Mouse (Mus musculus) CH12.LX (cell line): ENCODE measurements at regions not wholly inside any gene's neighbourhood (a gene's known extent, or its start where the extent isn't known, plus 50 kb on each side); places are given as distances from the start of the nearest gene placed in this dataset.

ENCODE experiments used
- DNase-seq: peaks from one replicate; pipeline ENCODE4 v3.0.0-alpha.2; 2013; ENCODE audit errors: extremely low read depth
- H3K27ac ChIP-seq: 2 replicates; pipeline ENCODE4 v1.5.1; 2012; ENCODE audit warnings: low read depth, mild to moderate bottlenecking, control low read depth, moderate library complexity; ENCODE audit not compliant: insufficient read depth
- H3K27me3 ChIP-seq: replicated peaks from 2 replicates; pipeline ENCODE3; 2012; ENCODE audit warnings: inconsistent platforms
- H3K36me3 ChIP-seq, 2 experiments: replicated peaks in 1 of 2; 2 replicates each; pipeline versions ENCODE3 to v1.6.1; 2012; ENCODE audit warnings: inconsistent platforms in 1 of 2, low read length in 1 of 2, mild to moderate bottlenecking in 1 of 2, mixed read lengths in 1 of 2, moderate library complexity in 1 of 2; ENCODE audit not compliant: control insufficient read depth in 1 of 2, insufficient read depth in 1 of 2
- H3K4me1 ChIP-seq, 2 experiments: 2 replicates each; pipeline ENCODE4 v1.6.1; 2012; ENCODE audit warnings: inconsistent platforms in 1 of 2, moderate library complexity in 1 of 2; ENCODE audit not compliant: insufficient read depth in 2 of 2, control insufficient read depth in 1 of 2
- H3K4me2 ChIP-seq: 2 replicates; pipeline ENCODE4 v1.6.1; 2012; ENCODE audit warnings: low read depth, mild to moderate bottlenecking, control low read depth; ENCODE audit not compliant: poor library complexity, insufficient read depth, severe bottlenecking
- H3K4me3 ChIP-seq, 3 experiments: fragments of 150-350 bp in 1 of 3; sonication (generic) in 1 of 3; replicated peaks in 1 of 3; 2 replicates each; pipeline versions ENCODE3 to v1.5.1; 2011 to 2012; ENCODE audit warnings: low read depth in 2 of 3, low read length in 2 of 3, mild to moderate bottlenecking in 2 of 3, moderate library complexity in 2 of 3, control low read depth in 1 of 3, improper control_type of control experiment in 1 of 3, inconsistent platforms in 1 of 3, mixed read lengths in 1 of 3; ENCODE audit not compliant: poor library complexity in 1 of 3
- H3K79me2 ChIP-seq: replicated peaks from 2 replicates; pipeline ENCODE4 v1.6.1; 2012; ENCODE audit warnings: mild to moderate bottlenecking, moderate library complexity; ENCODE audit not compliant: control insufficient read depth, poor library complexity, insufficient read depth, severe bottlenecking; ENCODE audit errors: extremely low read depth
- H3K9ac ChIP-seq: 2 replicates; pipeline ENCODE4 v1.6.1; 2012; ENCODE audit warnings: low read depth, mild to moderate bottlenecking, control low read depth, moderate library complexity; ENCODE audit not compliant: insufficient read depth
- H3K9me3 ChIP-seq: replicated peaks from 2 replicates; pipeline ENCODE3; 2012; ENCODE audit warnings: low read length, inconsistent platforms, mixed read lengths
- BHLHE40 ChIP-seq: IDR thresholded peaks from 2 replicates; pipeline ENCODE4 v1.6.1; 2011; ENCODE audit warnings: mild to moderate bottlenecking, low read depth, low read length, improper control_type of control experiment
- CHD1 ChIP-seq: IDR thresholded peaks from 2 replicates; pipeline ENCODE4 v1.6.1; 2012; ENCODE audit warnings: low read depth, low read length, improper control_type of control experiment, inconsistent platforms
- EP300 ChIP-seq: IDR thresholded peaks from 2 replicates; pipeline ENCODE4 v1.6.1; 2011; ENCODE audit warnings: low read length, improper control_type of control experiment
- HCFC1 ChIP-seq: IDR thresholded peaks from 2 replicates; pipeline ENCODE4 v1.6.1; 2012; ENCODE audit warnings: low read depth, mild to moderate bottlenecking, inconsistent platforms, low read length, improper control_type of control experiment
- JUN ChIP-seq: IDR thresholded peaks from 2 replicates; pipeline ENCODE4 v1.6.1; 2011; ENCODE audit warnings: low read depth, mild to moderate bottlenecking, low read length, improper control_type of control experiment, moderate library complexity; ENCODE audit not compliant: insufficient read depth
- KAT2A ChIP-seq: IDR thresholded peaks from 2 replicates; pipeline ENCODE4 v1.6.1; 2012; ENCODE audit warnings: low read length, improper control_type of control experiment, inconsistent platforms; ENCODE audit not compliant: insufficient replicate concordance
- MAFK ChIP-seq: IDR thresholded peaks from 2 replicates; pipeline ENCODE4 v1.6.1; 2011; ENCODE audit warnings: low read length, improper control_type of control experiment; ENCODE audit not compliant: insufficient replicate concordance
- MAX ChIP-seq: IDR thresholded peaks from 2 replicates; pipeline ENCODE4 v1.6.1; 2011; ENCODE audit warnings: low read length, improper control_type of control experiment
- MAZ ChIP-seq: IDR thresholded peaks from 2 replicates; pipeline ENCODE4 v1.6.1; 2012; ENCODE audit warnings: low read depth, mild to moderate bottlenecking, inconsistent platforms, low read length, improper control_type of control experiment, moderate library complexity
- MEF2A ChIP-seq: IDR thresholded peaks from 2 replicates; pipeline ENCODE4 v1.6.1; 2014; ENCODE audit warnings: low read depth, mild to moderate bottlenecking, inconsistent platforms, low read length, improper control_type of control experiment, borderline replicate concordance
- MXI1 ChIP-seq: IDR thresholded peaks from 2 replicates; pipeline ENCODE4 v1.6.1; 2011; ENCODE audit warnings: mild to moderate bottlenecking, low read depth, low read length, improper control_type of control experiment
- NELFE ChIP-seq: IDR thresholded peaks from 2 replicates; pipeline ENCODE4 v1.6.1; 2011; ENCODE audit warnings: low read depth, low read length, improper control_type of control experiment
- NRF1 ChIP-seq: IDR thresholded peaks from 2 replicates; pipeline ENCODE4 v1.6.1; 2014; ENCODE audit warnings: low read depth, mild to moderate bottlenecking, inconsistent platforms, low read length, improper control_type of control experiment, moderate library complexity
- PAX5 ChIP-seq: IDR thresholded peaks from 2 replicates; pipeline ENCODE4 v1.6.1; 2012; ENCODE audit warnings: low read length, inconsistent platforms, mixed read lengths
- POLR2A ChIP-seq: IDR thresholded peaks from 2 replicates; pipeline ENCODE4 v1.6.1; 2011; ENCODE audit warnings: low read depth, mild to moderate bottlenecking, improper control_type of control experiment, low read length
- POLR2AphosphoS2 ChIP-seq: IDR thresholded peaks from 2 replicates; pipeline ENCODE4 v1.6.1; 2011; ENCODE audit warnings: low read depth, low read length, improper control_type of control experiment
- RAD21 ChIP-seq: IDR thresholded peaks from 2 replicates; pipeline ENCODE4 v1.6.1; 2011; ENCODE audit warnings: low read depth, mild to moderate bottlenecking, low read length, improper control_type of control experiment, moderate library complexity
- RCOR1 ChIP-seq: conservative IDR thresholded peaks from 2 replicates; pipeline ENCODE4 v1.6.1; 2012; ENCODE audit warnings: low read depth, mild to moderate bottlenecking, inconsistent platforms, low read length, improper control_type of control experiment
- SMC3 ChIP-seq: IDR thresholded peaks from 2 replicates; pipeline ENCODE4 v1.6.1; 2011; ENCODE audit warnings: low read depth, low read length, improper control_type of control experiment
- TBP ChIP-seq: conservative IDR thresholded peaks from 2 replicates; pipeline ENCODE4 v1.6.1; 2011; ENCODE audit warnings: low read depth, low read length, improper control_type of control experiment
- USF1 ChIP-seq: IDR thresholded peaks from 2 replicates; pipeline ENCODE4 v1.6.1; 2014; ENCODE audit warnings: low read depth, mild to moderate bottlenecking, inconsistent platforms, low read length, improper control_type of control experiment
- ZKSCAN1 ChIP-seq: IDR thresholded peaks from 2 replicates; pipeline ENCODE4 v1.6.1; 2012; ENCODE audit warnings: low read depth, inconsistent platforms, low read length, improper control_type of control experiment, borderline replicate concordance
- ZMIZ1 ChIP-seq: IDR thresholded peaks from 2 replicates; pipeline ENCODE4 v1.6.1; 2012; ENCODE audit warnings: low read depth, mild to moderate bottlenecking, inconsistent platforms, low read length, improper control_type of control experiment
- dilution Hi-C: fragments of 300-500 bp; cut with MboI; formaldehyde crosslinking; loops from 2 replicates; pipeline ENCODE4 v1.14.3; 2020; ENCODE audit warnings: low sequenced_read_pairs; ENCODE audit not compliant: extremely low pct_unique_long_range_greater_than_20kb, extremely low pct_ligation_motif_present
- in situ Hi-C: fragments of 300-500 bp; cut with MboI; formaldehyde crosslinking; loops from 3 replicates; pipeline ENCODE4 v1.14.3; 2019; ENCODE audit warnings: low sequenced_read_pairs, low pct_ligation_motif_present, low pct_unique_long_range_greater_than_20kb, mixed read lengths

DNA sequence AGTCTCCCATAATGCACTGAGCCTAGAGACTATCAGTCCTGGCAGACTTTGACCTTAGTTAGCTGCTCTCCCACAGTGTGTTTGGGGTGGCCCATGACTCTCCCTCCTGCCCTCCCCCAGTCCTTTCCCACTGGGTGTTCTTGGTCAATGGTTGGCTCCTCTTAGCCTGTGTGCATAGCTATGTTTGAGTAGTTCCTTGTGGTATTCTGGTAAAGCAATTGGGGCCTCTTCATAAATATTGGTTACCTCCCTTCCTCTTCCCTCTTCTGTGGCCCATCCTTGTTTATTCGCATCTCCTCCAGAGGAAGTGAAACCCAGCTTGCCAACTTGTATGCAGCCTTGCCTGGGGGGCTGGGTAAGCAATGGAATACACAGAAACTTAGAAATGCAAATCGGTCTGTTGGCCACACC is 74.0 kb downstream of the Zfp706 start (continued):
- peak; percentile 80; the same call in 1 of the 2 replicates for TF ChIP-seq RCOR1
- TF ChIP-seq RAD21: peak; percentile 12
- no peak for TF ChIP-seq NELFE
- peak; percentile 97 for TF ChIP-seq EP300
- peak; percentile 88 for TF ChIP-seq MAZ
- TF ChIP-seq POLR2AphosphoS2: no peak
- peak; percentile 74 for TF ChIP-seq MAFK
- peak; percentile 83 for TF ChIP-seq MEF2A
- no peak for TF ChIP-seq NRF1
- TF ChIP-seq, all 38 proteins: peak for 19

DNA sequence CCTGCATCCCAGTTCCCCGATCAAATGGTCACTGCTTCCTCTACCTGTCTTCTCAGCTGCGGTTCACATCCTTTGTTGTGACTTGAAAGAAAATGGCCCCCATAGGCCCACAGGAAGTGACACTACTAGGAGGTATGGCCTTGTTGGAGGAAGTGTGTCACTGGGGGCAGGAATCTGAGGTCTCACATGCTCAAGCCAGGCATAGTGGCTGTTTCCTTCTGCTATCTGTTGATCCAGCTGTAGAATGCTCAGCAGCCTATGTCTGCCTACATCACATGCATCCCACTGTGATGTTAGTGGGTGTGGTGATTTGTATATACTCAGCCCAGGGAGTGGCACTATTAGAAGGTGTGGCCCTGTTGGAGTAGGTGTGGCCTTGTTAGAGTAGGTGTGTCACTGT is 76.1 kb downstream of the Zfp706 start:
- H3K4me1 ChIP-seq: peaks cover 34 to 83% of the 10 kb centered on the region in 2 experiments
- H3K4me2 ChIP-seq: no peak overlapping the region
- H3K79me2 ChIP-seq: no peaks in the 10 kb centered on the region
- no peaks in the 10 kb centered on the region for H3K27me3 ChIP-seq
- H3K27ac ChIP-seq: no peak overlapping the region
- dilution Hi-C loops: no loop called here
- in situ Hi-C loops: loop anchor here (5.0 kb wide), 1 partner anchor 36 kb away; no protein-coding TSS in a partner anchor
- no peak overlapping the region for H3K9ac ChIP-seq
- DNase-seq: peak; percentile 72
- H3K4me3 ChIP-seq: peak overlapping the region in 1 of 3 experiments; percentile 24
- peaks cover 4% of the 10 kb centered on the region for H3K9me3 ChIP-seq
- no peaks in the 10 kb centered on the region for H3K36me3 ChIP-seq
- no peak for TF ChIP-seq ZKSCAN1
- TF ChIP-seq CHD1: no peak
- no peak for TF ChIP-seq RCOR1
- TF ChIP-seq SMC3: no peak
- TF ChIP-seq KAT2A: no peak

DNA sequence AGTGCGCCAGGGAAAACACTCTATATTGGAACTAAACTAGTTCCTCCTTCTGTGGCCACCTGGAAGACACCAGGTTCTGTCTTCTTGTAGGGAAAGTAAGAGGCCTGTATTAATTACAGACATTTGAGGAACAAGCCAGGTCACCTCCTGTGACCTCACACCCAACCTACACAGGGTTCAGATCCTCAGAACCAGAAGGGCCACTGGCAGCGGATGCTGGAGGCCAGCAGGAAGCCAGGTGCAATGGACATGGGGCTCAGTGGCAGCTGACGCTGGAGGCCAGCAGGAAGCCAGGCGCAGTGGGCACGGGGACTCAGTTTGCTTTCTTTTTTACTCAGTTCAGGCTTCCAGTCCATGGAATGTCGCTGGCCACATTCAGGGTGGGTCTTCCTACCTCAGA is 77.1 kb downstream of the Zfp706 start:
- peaks cover 31 to 73% of the 10 kb centered on the region in 2 experiments for H3K4me1 ChIP-seq
- peaks cover 4% of the 10 kb centered on the region for H3K9me3 ChIP-seq
- no peak overlapping the region for H3K9ac ChIP-seq
- DNase-seq: peak; percentile 48
- TF ChIP-seq MEF2A (no peak), JUN (no peak), MAX (no peak), BHLHE40 (no peak), PAX5 (no peak), ZMIZ1 (no peak), MAFK (no peak), HCFC1 (no peak), USF1 (no peak), POLR2A (no peak), EP300 (no peak), MXI1 (no peak), TBP (no peak)
- H3K36me3 ChIP-seq: no peaks in the 10 kb centered on the region
- no peak overlapping the region for H3K4me2 ChIP-seq
- no peaks in the 10 kb centered on the region for H3K27me3 ChIP-seq
- H3K79me2 ChIP-seq: no peaks in the 10 kb centered on the region
- dilution Hi-C loops: no loop called here
- no peak overlapping the region for H3K27ac ChIP-seq
- H3K4me3 ChIP-seq: no peak overlapping the region
- in situ Hi-C loops: loop anchor here (5.0 kb wide), 1 partner anchor 37 kb away; no protein-coding TSS in a partner anchor
